Mouse (Mus musculus): Measurements from ENCODE around the gene Metap1d. TPM values are rescaled to one million over a fixed set of nuclear protein-coding genes. Genes with fewer than 3 reads are reported as not detected.

The Metap1d gene
- total RNA-seq, 2 experiments from 2014 or later: 18.1 to 96.1 TPM

GRCm38 (mm10) chr2:71471094-71471493, 18.0 kb downstream of the Metap1d start:
- peak; percentile 84 for ATAC-seq (replicated peaks; ENCODE audit: low FRiP score, low TSS enrichment, poor library complexity, severe bottlenecking)

DNA sequence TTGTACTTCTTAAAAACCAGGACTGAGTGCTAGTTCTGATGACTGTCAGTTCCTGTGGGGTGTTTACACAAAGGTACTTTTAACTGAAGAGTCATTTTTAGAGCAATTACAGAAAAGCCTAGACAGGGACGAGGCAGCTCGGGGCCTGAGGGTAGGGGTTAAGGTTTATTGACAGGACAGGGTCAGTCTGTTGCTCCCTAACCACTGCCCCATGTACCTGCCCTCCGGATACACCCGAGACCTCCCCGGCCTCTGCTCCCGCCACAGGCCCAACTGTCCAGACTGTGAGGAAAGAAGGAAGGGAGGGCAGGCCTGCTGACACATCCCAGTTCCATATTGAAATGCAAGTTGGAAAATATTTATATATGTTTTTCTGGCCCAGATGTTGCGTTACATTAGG, 20.8 kb downstream of the Metap1d start:
- ATAC-seq (replicated peaks; ENCODE audit: low FRiP score, low TSS enrichment, poor library complexity, severe bottlenecking): no peak

DNA sequence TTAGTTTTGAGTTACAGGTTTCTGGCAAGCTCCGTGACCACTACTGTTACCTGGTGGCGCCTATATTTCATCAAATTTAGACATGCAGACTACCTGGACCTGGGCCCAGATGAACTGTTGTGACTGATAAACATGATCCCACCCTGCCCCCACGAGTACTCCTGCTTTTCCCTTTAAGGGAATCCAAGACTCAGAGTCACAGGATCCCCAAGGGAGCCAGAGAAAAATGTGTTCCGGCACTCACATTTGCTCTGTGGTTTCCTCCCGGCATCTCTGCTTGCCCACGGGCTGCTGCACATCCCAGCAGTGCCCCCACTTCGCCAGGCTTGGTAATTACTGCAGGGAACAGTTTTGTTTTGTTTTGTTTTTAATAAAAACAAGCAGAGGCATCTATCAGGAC, 21.3 kb downstream of the Metap1d start:
- no peak for ATAC-seq (replicated peaks; ENCODE audit: low FRiP score, low TSS enrichment, poor library complexity, severe bottlenecking)

DNA sequence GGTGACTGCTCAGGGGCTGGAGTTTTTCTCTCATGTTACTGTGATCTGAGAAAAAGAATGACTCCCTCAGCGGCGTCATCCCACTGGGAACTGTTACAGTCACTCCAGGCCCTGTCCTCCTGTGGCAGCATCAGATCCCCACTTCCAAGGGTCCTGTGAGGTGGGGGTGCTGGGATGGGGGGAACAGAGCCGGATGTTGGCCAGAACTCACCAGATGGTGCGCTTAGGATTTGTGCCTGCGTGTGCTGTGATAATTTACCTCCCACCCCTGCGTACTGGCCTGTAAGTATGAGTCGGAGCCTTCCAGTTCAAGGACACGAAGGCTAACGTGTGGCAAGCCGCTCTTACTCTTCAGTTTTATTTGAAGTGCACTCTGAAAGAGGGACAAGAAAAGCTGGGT, 22.2 kb downstream of the Metap1d start:
- no peak for ATAC-seq (replicated peaks; ENCODE audit: low FRiP score, low TSS enrichment, poor library complexity, severe bottlenecking)

DNA sequence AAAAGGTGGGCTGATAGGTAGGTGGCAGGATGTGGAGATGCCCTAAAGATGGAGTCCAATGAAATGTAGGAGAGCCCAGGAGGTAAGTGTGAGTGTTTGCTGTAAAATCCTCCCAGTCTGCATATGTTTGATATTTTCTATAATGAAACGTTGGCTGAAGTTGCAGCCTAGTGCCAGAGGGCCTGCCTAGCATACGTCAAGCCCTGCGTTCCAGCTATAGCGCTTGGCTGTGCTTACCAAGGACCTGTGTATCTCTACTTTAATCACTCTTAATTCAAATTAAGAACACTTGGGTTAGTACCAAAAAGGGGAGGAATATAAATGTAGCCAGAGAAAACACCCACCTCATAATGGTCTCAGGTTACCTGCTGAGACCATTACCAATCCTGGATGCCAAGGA, 22.7 kb downstream of the Metap1d start:
- ATAC-seq (replicated peaks; ENCODE audit: low FRiP score, low TSS enrichment, poor library complexity, severe bottlenecking): no peak

GRCm38 (mm10) chr2:71477787-71478186, 24.7 kb downstream of the Metap1d start:
- ATAC-seq (replicated peaks; ENCODE audit: low FRiP score, low TSS enrichment, poor library complexity, severe bottlenecking): no peak

DNA sequence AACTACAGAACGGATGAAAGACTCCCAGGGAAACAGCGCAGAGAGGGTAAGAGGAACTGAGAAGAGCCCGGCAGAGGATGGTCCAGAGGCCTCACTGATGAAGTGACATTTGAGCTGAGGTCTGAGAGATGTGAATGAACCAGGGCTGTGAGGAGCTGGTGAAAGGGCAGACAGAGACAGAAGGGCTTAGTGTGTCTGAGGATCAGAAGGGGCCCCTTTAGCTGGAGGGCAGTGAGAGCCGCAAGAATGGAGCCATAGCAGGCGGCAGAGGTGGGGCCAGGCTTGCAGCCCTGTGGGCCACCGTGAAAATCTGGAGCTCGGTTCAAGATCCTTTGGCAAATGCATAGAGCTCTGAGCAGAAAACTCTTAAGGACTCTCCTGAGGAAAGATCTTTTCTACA, 26.8 kb downstream of the Metap1d start:
- no peak for ATAC-seq (replicated peaks; ENCODE audit: low FRiP score, low TSS enrichment, poor library complexity, severe bottlenecking)

- peak; percentile 68 for ATAC-seq (replicated peaks; ENCODE audit: low FRiP score, low TSS enrichment, poor library complexity, severe bottlenecking)
Observed at GRCm38 (mm10) chr2:71481825-71482224, 28.7 kb downstream of the Metap1d start.

- no peak for ATAC-seq (replicated peaks; ENCODE audit: low FRiP score, low TSS enrichment, poor library complexity, severe bottlenecking)
Observed at GRCm38 (mm10) chr2:71483046-71483716, 30.1 kb downstream of the Metap1d start.

DNA sequence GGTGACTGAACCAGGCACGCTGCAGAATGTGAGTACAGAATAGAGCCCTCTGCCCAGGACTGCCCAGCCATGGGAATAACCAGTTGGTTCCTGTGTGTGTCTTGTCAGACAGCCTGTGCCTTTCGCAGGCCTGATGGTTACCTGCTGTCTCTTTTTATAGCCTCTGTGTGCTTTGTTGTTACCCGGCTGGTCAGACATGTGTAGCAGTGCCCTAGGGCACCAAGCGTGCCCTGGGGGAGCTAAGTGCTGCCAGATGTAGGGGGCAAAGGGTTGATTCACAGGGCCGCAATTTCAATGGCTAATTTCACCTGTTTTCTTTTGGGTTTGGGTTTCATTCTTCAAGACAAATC, 30.6 kb downstream of the Metap1d start:
- ATAC-seq (replicated peaks; ENCODE audit: low FRiP score, low TSS enrichment, poor library complexity, severe bottlenecking): no peak

DNA sequence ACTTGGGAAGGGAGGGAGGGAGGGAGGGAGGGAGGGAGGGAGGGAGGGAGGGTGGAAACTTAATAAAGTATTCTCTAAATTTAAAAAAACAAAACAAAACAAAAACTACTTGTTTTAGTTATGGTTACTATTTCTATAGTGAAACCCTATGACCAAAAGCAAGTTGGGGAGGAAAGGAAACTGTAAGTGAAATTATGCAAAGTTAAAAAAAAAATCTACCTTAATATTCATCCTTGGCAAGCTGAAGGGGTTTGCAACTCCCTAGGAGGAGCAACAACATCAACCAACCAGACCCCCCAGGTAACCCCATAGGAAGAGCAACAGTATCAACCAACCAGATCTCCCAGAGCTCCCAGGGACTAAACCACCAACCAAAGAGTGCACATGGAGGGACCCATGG, 38.2 kb downstream of the Metap1d start:
- no peak for ATAC-seq (replicated peaks; ENCODE audit: low FRiP score, low TSS enrichment, poor library complexity, severe bottlenecking)

DNA sequence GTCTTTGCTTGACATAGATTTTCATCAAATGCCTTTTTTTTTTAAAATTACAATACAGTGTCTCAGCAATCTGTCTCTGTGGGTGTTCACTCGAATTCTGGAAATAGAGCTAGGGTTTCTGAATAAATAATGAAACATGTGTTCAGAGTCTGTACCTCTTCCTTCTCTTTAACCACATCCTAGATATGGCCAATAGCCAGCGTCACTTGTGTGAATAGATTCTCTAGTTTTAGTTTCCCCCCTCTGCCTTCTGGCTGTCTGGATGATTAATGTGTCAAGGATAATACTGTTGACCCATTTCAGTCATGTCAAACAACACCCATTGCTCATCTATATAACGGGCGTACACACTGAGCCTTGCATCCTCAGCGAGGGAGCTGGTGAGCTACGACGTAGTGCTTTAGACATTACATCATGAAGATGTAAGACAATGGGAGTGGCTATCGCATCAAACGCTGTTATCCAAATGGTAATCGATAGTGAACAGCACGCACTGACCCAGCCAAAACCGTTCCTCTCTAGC, 40.1 kb downstream of the Metap1d start:
- no peak for ATAC-seq (replicated peaks; ENCODE audit: low FRiP score, low TSS enrichment, poor library complexity, severe bottlenecking)

DNA sequence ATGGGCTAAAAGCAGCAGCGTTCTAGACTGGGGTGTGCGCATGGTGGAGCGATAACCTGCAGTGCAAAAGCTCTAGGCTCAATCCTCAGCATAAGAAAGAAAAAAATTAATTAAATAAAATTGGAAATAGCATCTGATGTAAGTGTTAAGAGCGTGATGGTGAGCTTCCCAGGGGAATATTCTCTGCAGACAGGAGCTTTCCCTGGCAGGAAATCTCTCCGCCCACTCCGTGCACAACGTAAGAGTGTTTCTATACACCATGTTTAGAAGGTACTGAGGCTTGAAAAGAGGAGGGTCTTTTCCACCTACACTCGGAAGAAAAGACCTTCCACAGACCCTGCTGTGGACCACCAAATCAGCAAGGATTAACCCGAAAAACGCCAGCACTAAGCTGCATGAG, 41.4 kb downstream of the Metap1d start:
- ATAC-seq (replicated peaks; ENCODE audit: low FRiP score, low TSS enrichment, poor library complexity, severe bottlenecking): no peak

GRCm38 (mm10) chr2:71494971-71495370, 41.9 kb downstream of the Metap1d start:
- no peak for ATAC-seq (replicated peaks; ENCODE audit: low FRiP score, low TSS enrichment, poor library complexity, severe bottlenecking)

- ATAC-seq (replicated peaks; ENCODE audit: low FRiP score, low TSS enrichment, poor library complexity, severe bottlenecking): no peak
Observed at GRCm38 (mm10) chr2:71497175-71497574, 44.1 kb downstream of the Metap1d start.

DNA sequence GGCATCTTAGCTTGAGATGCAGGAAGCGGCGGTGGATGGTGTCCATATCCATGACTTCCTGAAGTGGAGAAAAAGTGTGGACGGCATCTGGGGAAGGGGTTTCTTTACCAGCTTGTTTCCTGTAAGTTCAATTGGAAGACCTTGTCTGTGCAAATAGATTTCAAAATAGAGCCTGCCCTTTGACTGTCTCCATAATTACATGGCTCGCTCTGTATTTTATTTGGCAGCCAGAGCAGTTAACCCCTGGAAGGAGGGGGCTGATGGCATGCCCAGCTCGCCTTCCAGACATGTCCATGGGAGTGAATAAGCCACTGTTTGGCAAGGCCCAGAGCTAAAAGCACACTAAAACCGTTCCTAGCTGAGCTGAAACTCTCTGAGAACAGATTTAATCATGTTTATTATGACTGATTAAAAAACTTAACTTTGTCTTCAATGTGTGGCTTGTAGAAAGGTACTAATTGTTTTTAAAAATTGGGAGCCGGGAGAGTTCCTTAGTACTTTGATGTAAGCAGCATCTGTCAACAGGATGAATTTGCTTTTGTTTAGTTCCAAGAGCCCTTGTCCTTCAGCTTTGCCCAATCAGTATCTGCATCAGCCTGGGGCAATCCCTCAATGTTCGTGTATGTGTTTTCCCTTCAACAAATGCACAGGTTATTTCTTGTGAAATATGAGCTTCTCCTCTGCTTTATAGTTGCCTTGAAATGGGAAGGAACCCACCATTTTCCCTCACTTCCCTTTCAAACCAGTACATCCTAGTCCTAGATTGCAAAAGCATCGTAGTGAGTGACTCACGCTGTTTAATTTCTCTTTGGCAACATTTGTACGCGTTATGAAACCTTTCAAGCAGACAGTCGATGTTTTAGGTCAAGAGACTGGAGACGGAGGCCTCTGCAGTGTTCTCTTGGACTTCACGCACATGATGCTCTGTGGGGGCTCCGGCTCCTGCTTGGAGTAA, 46.5 kb downstream of the Metap1d start:
- no peak for ATAC-seq (replicated peaks; ENCODE audit: low FRiP score, low TSS enrichment, poor library complexity, severe bottlenecking)

GRCm38 (mm10) chr2:71504852-71505251, 51.8 kb downstream of the Metap1d start:
- ATAC-seq (replicated peaks; ENCODE audit: low FRiP score, low TSS enrichment, poor library complexity, severe bottlenecking): no peak

DNA sequence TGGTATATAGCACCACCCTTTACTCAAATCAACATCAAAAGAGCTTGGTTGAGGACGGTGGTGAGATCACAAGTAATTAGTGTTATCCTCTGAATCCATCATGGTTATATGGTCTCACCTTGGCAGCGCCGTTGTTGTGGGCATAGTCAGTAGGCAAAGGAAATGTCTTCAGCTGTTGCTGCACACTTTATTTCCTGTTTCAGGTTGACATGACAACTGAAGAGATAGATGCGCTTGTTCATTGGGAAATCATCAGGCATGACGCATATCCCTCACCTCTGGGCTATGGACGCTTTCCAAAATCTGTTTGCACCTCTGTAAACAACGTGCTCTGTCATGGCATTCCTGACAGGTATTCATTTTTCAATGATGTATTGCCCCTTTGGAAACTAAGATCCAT, 58.1 kb downstream of the Metap1d start:
- no peak for ATAC-seq (replicated peaks; ENCODE audit: low FRiP score, low TSS enrichment, poor library complexity, severe bottlenecking)

- ATAC-seq (replicated peaks; ENCODE audit: low FRiP score, low TSS enrichment, poor library complexity, severe bottlenecking): no peak
Observed at GRCm38 (mm10) chr2:71512326-71512725, 59.2 kb downstream of the Metap1d start.

DNA sequence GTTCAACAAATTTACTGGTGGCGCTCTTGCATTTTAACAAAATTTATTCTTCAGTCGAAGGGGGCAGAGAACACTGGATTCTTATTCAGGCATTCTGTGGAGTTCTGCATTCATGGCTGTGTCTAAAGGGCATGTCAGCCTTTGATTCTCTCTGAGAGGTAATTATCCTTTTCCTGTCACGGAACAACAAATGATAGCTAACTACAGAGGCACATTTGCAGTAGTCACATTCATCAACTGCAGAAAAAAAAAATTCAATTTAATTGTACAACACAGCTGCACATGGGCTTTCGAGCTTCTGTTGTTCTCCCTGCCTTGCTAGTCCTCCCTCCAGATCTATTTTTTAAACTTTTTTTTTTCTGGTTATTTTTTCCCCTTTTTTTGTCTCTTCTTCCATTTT, 63.9 kb downstream of the Metap1d start:
- ATAC-seq (replicated peaks; ENCODE audit: low FRiP score, low TSS enrichment, poor library complexity, severe bottlenecking): no peak
